Mouse (Mus musculus) lung, adult 2 months (tissue): ENCODE data around the gene Cdk20. TPM values are rescaled to one million over a fixed set of nuclear protein-coding genes. Genes with fewer than 3 reads are reported as not detected.
A peak's percentile ranks its signal among the peaks of the same experiment; 100 is the strongest.

Experiments
- DNase-seq: peaks from one replicate; pipeline ENCODE4 v3.0.0; 2022
- H3K4me1 ChIP-seq: fragments of 200-500 bp; 2 replicates; pipeline ENCODE4 v1.6.1; 2011; ENCODE audit warnings: low read length; ENCODE audit not compliant: control insufficient read depth, insufficient read depth
- H3K4me3 ChIP-seq: fragments of 200-500 bp; replicated peaks from 2 replicates; pipeline ENCODE3; 2011; ENCODE audit warnings: low read depth, mild to moderate bottlenecking, control low read depth, low read length; ENCODE audit errors: extremely low read depth
- CTCF ChIP-seq: fragments of 200-500 bp; IDR thresholded peaks from 2 replicates; pipeline ENCODE4 v1.5.1; 2011; ENCODE audit warnings: mild to moderate bottlenecking, low read length, control low read depth; ENCODE audit not compliant: insufficient read depth
- POLR2A ChIP-seq: fragments of 200-500 bp; IDR thresholded peaks from 2 replicates; pipeline ENCODE4 v1.6.1; 2011; ENCODE audit warnings: low read depth, mild to moderate bottlenecking, control low read depth, low read length, borderline replicate concordance; ENCODE audit errors: extremely low read depth
- WGBS: fragments of 180-500 bp; shearing (Covaris S2); methylation state at CpG from one replicate; pipeline ENCODE4 v1.1.7; 2018; 5-methylcytosine and 5-hydroxymethylcytosine counted together
- polyA plus RNA-seq: library from polyadenylated mRNA; depleted of rRNA; stranded (reverse); fragments of >200 nt; gene quantifications from 2 replicates; pipeline ENCODE4 v1.2.3, GENCODE M21; 2012

Gene Cdk20
- polyA plus RNA-seq, 1 experiment: 17.0 TPM

- Histone ChIP-seq H3K4me1 (no peaks in the 10 kb centered on the region; the same call in 1 of the 2 replicates), H3K4me3 (no peak overlapping the region)
- 36% methylated on average over 1 of the region's 1 CpGs for WGBS
- no peak for DNase-seq
- no peak for TF ChIP-seq CTCF
- no peak for TF ChIP-seq POLR2A
These were observed 11.3 kb upstream of the Cdk20 start for GRCm38 (mm10) chr13:64420847-64421246.

DNA sequence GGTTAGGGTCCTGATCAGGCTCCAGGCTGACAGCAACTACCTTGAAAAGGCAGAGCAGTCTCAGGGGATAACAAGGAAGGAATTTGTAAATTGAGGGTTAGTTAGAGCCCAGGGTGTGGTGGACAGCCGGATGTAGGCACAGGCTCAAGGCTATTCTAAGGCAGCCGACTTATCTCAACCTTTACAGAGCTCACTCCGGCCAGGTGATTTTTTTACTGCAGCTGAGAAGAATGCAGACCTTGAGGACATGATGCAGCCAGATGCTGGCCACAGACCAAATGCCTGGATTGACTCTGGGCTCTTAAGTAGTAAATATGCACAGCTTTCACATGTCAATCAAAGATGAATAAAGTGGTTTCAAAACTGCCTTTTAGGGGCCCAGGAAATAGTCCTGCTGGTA is 10.7 kb upstream of the Cdk20 start:
- TF ChIP-seq POLR2A (no peak), CTCF (no peak)
- no peak overlapping the region for H3K4me3 ChIP-seq
- 31% methylated on average over 3 of the region's 3 CpGs for WGBS
- H3K4me1 ChIP-seq: no peaks in the 10 kb centered on the region; the same call in 1 of the 2 replicates
- DNase-seq: no peak

DNA sequence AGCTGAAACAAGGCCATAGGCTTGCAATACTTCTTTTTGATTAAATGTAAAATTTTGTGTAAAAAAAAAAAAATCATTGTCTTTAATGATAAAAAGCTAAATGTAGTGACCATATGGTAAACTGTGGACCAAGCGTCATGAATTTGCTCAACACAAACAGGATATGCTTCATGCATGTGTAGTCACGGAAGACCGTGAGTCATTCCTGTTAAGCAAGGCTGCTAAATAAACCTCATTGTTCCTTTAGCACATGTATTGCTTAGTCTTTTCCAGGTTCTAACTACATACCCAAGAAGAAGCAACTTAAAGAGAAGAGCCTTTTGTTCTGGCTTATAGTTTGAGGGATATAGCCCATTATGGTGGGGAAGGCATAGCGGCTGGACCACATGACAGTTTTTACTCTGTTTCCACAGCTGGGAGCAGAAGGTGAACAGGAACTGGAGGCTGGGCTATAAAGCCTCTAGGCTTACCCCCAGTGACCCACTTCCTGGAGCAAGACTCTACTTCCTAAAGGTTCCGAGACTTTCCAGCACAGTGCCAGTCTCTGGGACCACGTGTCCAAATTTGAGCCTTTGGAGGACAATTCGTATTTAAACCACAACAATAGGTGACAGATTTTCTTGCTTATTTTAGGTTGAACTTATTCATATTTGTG is 10.0 kb upstream of the Cdk20 start:
- Histone ChIP-seq H3K4me1 (no peaks in the 10 kb centered on the region; the same call in 1 of the 2 replicates), H3K4me3 (no peak overlapping the region)
- no peak for DNase-seq
- WGBS: 56% methylated on average over 7 of the region's 7 CpGs
- no peak for TF ChIP-seq POLR2A
- TF ChIP-seq CTCF: no peak

DNA sequence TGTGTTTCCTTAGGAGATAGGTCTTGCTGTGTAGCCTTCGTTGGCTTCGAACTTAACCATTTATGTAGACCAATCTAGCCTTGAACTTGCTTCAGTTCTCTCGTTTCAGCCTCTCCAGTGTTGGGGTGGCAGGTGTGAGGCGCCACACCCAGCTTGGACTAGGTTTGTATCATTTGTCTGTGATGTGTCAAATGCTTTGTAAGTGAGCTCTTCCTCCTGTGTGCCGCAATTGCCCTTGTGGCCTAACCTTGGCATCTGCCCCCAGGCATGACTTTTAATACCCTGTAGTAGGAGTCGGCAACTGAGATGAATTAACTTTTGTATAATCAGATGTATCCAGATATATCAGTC is 9.5 kb upstream of the Cdk20 start:
- H3K4me3 ChIP-seq: no peak overlapping the region
- no peak for DNase-seq
- 89% methylated on average over 6 of the region's 6 CpGs for WGBS
- TF ChIP-seq CTCF: no peak
- no peak for TF ChIP-seq POLR2A
- no peaks in the 10 kb centered on the region; the same call in 1 of the 2 replicates for H3K4me1 ChIP-seq

- 69% methylated on average over 3 of the region's 3 CpGs for WGBS
- TF ChIP-seq POLR2A: no peak
- TF ChIP-seq CTCF: no peak
- no peak for DNase-seq
- Histone ChIP-seq H3K4me1 (no peaks in the 10 kb centered on the region; the same call in 1 of the 2 replicates), H3K4me3 (no peak overlapping the region)
These were observed 7.8 kb upstream of the Cdk20 start for GRCm38 (mm10) chr13:64424347-64424746.

- Histone ChIP-seq H3K4me1 (no peaks in the 10 kb centered on the region; the same call in 1 of the 2 replicates), H3K4me3 (no peak overlapping the region)
- WGBS: 42% methylated on average over 1 of the region's 1 CpGs
- TF ChIP-seq CTCF (no peak), POLR2A (no peak)
- no peak for DNase-seq
These were observed 6.8 kb upstream of the Cdk20 start for GRCm38 (mm10) chr13:64425280-64425679.

DNA sequence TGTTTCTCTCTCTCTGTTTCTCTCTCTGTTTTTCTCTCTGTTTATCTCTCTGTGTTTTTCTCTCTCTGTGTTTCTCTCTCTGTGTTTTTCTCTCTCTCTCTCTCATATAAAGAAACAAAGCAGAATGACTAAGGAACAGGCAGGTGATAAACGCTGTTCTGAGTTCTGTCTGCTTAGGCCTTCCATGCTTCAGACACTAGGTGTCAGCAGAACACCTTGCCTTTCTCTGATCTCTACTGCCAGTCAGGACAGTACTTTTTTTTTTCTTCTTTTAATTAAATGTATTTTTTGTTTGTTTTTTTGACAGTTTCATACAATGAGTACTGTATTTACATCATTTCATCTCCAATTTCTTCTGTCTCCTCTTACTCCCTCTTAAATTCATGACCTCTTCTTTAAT is 2.8 kb upstream of the Cdk20 start:
- H3K4me1 ChIP-seq: peaks cover 6% of the 10 kb centered on the region; the same call in 1 of the 2 replicates
- WGBS: 15% methylated on average over 1 of the region's 1 CpGs
- H3K4me3 ChIP-seq: no peak overlapping the region
- TF ChIP-seq POLR2A: no peak
- no peak for TF ChIP-seq CTCF
- no peak for DNase-seq

DNA sequence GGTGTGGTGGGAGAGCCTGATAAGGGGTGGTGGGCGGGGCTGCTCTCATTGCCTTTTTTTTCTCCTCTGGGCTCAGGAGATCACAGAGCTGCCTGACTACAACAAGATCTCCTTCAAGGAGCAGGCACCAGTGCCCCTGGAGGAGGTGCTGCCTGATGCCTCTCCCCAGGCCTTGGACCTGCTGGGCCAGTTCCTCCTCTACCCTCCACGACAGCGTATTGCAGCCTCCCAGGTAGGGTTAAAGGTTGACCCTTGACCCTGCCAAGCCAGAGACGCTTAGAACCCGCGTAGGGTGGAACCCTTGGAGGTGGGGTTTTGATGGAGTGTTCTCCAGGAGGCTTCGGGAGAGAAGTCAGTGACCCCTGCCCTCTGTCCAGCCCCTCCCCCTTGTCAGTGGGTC is 5.7 kb downstream of the Cdk20 start:
- 63% methylated on average over 7 of the region's 7 CpGs for WGBS
- H3K4me3 ChIP-seq: no peak overlapping the region
- TF ChIP-seq CTCF (no peak), POLR2A (no peak)
- H3K4me1 ChIP-seq: peaks cover 2% of the 10 kb centered on the region; the same call in 1 of the 2 replicates
- no peak for DNase-seq

DNA sequence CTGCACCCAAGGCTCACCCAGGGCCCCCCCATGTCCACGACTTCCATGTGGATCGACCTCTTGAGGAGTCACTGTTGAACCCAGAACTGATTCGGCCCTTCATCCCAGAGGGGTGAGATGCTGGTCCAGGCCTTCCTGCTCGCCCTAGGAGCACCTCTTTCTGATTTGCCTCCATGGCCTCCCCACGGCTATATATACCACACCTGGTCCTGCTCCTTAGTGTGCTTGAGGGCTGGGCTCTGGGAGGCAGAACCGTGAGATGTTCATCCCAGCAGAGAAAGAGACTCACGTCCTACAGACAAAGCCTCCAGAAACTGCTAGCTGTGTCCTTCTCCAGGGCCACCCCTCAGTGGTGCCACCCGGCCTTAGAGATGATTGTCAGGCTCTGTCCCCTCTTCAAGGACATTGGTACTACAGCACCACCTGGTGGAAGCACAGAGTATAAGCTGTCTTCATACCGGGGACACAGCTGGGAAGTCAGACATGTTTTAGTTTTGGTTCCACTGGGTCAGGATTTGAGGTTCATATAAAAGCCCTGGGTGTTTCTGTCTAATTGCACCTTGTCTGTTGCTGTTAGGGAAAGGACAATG is 6.8 kb downstream of the Cdk20 start:
- WGBS: 54% methylated on average over 9 of the region's 9 CpGs
- DNase-seq: peak; percentile 67
- TF ChIP-seq POLR2A: no peak
- peak; percentile 65 for TF ChIP-seq CTCF
- Histone ChIP-seq H3K4me3 (no peak overlapping the region), H3K4me1 (no peaks in the 10 kb centered on the region)

- DNase-seq: no peak
- TF ChIP-seq CTCF (no peak), POLR2A (no peak)
- H3K4me3 ChIP-seq: no peak overlapping the region
- no peaks in the 10 kb centered on the region for H3K4me1 ChIP-seq
- 64% methylated on average over 5 of the region's 5 CpGs for WGBS
These were observed 7.4 kb downstream of the Cdk20 start for GRCm38 (mm10) chr13:64439471-64439870.
